Mouse (Mus musculus) WW6 (cell line): ENCODE measurements around the gene 4933421I07Rik.

ENCODE experiments used
- DNase-seq: peaks from one replicate; pipeline ENCODE4 v3.0.0-alpha.2; 2013; ENCODE audit warnings: low read depth, low spot score

Gene 4933421I07Rik

GRCm38 (mm10) chr7:42447850-42448249, at the start of gene 4933421I07Rik:
TSS of gene 4933421I07Rik (minus strand) at chr7:42448120.
- no peak for DNase-seq

GRCm38 (mm10) chr7:42497356-42497755, 49.4 kb upstream of the 4933421I07Rik start:
- peak; percentile 84 for DNase-seq

DNA sequence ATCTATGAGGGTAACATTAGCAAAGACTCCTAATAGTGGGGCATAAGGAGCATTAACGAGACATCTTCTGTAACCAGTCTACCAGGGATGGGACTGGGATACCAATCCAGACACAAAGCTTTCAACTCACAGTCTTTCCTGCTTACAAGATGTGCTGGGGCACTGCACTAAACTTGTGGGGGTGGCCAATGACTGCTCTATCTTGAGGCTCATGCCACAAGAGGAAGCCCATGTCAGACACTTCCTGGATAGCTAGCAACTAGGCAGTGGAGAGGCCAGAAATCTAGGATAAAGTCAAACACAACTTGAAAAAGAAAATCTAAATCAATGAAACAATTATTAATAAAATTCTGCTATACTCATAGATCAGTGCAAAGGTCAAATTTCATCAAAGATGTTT, 48.3 kb upstream of the 4933421I07Rik start:
- DNase-seq = no peak

DNA sequence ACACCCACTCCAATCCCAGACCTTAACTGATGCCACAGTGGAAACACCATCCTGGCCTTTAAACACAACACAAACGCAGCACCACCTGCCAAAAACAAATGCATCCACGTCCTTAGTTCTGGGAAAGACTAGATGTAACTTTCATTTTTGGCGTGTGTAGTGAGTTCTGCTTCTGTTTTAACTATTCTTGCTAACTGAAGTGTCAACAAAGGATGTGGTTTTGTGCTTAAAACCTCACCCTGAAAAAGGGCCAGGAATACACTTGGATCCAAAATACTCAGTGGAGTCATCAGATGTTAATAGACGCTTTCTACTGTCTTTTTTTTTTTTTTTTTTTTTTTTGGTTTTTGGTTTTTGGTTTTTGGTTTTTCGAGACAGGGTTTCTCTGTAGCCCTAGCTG, 42.9 kb upstream of the 4933421I07Rik start:
- DNase-seq = no peak

DNA sequence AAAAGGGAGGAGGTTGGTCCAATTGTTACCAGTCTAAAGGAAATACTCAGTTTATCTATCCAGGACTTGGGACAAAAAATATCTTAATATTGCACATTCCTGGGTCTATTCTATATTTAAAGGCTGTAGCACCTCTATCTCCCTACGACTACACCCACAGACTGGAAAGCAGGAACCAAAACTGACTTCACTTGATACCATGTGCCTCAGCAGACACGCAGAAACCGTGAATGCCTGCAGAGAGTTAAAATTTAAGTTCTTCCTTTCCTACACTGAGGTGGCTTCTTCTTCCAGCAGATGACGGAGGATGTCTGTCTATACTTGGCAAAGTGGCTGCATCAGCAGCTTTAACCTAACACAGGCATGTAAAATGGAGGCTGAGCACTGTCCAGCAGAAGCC, 42.4 kb upstream of the 4933421I07Rik start:
- no peak for DNase-seq

- peak; percentile 31 for DNase-seq
Measured at GRCm38 (mm10) chr7:42454640-42455039, 6.7 kb upstream of the 4933421I07Rik start.

DNA sequence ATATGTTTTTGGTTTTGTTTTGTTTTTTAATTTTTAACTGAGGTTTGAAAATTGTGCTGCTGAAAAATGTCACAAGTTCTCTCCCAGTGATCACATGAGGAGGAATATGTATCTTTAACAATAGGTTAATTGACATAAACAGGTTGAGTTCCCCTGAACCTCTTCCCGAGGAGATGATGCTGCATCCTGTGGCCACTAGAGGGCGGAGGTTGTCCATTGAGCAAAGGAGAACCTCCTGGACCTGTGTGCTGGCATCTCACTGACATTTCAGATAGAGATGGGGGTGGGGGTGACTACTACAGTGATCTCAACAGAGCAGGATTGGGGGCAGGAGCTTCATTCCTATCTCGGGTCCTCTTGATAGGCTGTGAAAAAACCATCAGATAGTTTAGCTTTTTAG, 2.7 kb upstream of the 4933421I07Rik start:
- DNase-seq = peak; percentile 22

GRCm38 (mm10) chr7:42447352-42447751, 568 bp downstream of the 4933421I07Rik start:
- DNase-seq = no peak
